Mouse (Mus musculus): Measurements from ENCODE around the gene Itgb7.

Itgb7 gene

GRCm38 (mm10) chr15:102248812-102249191 is 17.1 kb upstream of the Itgb7 start:
- in situ Hi-C loops (cut with MboI, MseI), result no loop called here

- in situ Hi-C loops (cut with MboI, MseI), result no loop called here
Measured at GRCm38 (mm10) chr15:102248131-102248811, 16.5 kb upstream of the Itgb7 start.

GRCm38 (mm10) chr15:102247252-102248130 is 15.7 kb upstream of the Itgb7 start:
- in situ Hi-C loops (cut with MboI, MseI), result no loop called here

- in situ Hi-C loops (cut with MboI, MseI), result no loop called here
Measured at GRCm38 (mm10) chr15:102246866-102247251, 15.1 kb upstream of the Itgb7 start.

GRCm38 (mm10) chr15:102245891-102246741 is 14.4 kb upstream of the Itgb7 start:
- in situ Hi-C loops (cut with MboI, MseI), result no loop called here

GRCm38 (mm10) chr15:102245461-102245881 is 13.7 kb upstream of the Itgb7 start:
- in situ Hi-C loops (cut with MboI, MseI), result no loop called here

- in situ Hi-C loops (cut with MboI, MseI), result no loop called here
Measured at GRCm38 (mm10) chr15:102244306-102245191, 12.8 kb upstream of the Itgb7 start.

GRCm38 (mm10) chr15:102243229-102244190 is 11.8 kb upstream of the Itgb7 start:
- in situ Hi-C loops (cut with MboI, MseI), result no loop called here

- in situ Hi-C loops (cut with MboI, MseI), result no loop called here
Measured at GRCm38 (mm10) chr15:102242404-102243228, 10.9 kb upstream of the Itgb7 start.

- in situ Hi-C loops (cut with MboI, MseI), result no loop called here
Measured at GRCm38 (mm10) chr15:102240607-102241006, 8.9 kb upstream of the Itgb7 start.

- in situ Hi-C loops (cut with MboI, MseI), result no loop called here
Measured at GRCm38 (mm10) chr15:102239851-102240250, 8.1 kb upstream of the Itgb7 start.

GRCm38 (mm10) chr15:102239260-102239590 is 7.5 kb upstream of the Itgb7 start:
- in situ Hi-C loops (cut with MboI, MseI), result no loop called here

- in situ Hi-C loops (cut with MboI, MseI), result no loop called here
Measured at GRCm38 (mm10) chr15:102238543-102239259, 7.0 kb upstream of the Itgb7 start.

- in situ Hi-C loops (cut with MboI, MseI), result no loop called here
Measured at GRCm38 (mm10) chr15:102235371-102236027, 3.8 kb upstream of the Itgb7 start.

- in situ Hi-C loops (cut with MboI, MseI), result no loop called here
Measured at GRCm38 (mm10) chr15:102233896-102234295, 2.2 kb upstream of the Itgb7 start.

- in situ Hi-C loops (cut with MboI, MseI), result no loop called here
Measured at GRCm38 (mm10) chr15:102232764-102233163, 1.0 kb upstream of the Itgb7 start.

- in situ Hi-C loops (cut with MboI, MseI), result no loop called here
Measured at GRCm38 (mm10) chr15:102230408-102231321, 1.1 kb downstream of the Itgb7 start.
